Mouse (Mus musculus): ENCODE measurements around the gene Ahdc1. TPM values are rescaled to one million over a fixed set of nuclear protein-coding genes. Genes with fewer than 3 reads are reported as not detected.

The Ahdc1 gene
- total RNA-seq, 2 experiments from 2014 or later: 36.3 to 38.5 TPM

GRCm38 (mm10) chr4:133121974-133122637 is 111.0 kb downstream of the Ahdc1 start:
- peak; percentile 37 to 60 for DNase-seq

GRCm38 (mm10) chr4:133127079-133127478 is 116.0 kb downstream of the Ahdc1 start:
- DNase-seq: no peak

Other genes starting within 250 kb of the Ahdc1 start
- 10 to 100 TPM; 11.8 to 14.1 TPM for gene Rpa2, start 242.9 kb upstream of the Ahdc1 start, total RNA-seq (2021)
- gene Themis2, start 214.9 kb upstream of the Ahdc1 start, total RNA-seq (2021): 1 to 10 TPM; 1.5 to 2.1 TPM
- gene Ppp1r8, start 168.1 kb upstream of the Ahdc1 start, total RNA-seq (2021): 10 to 100 TPM; 18.8 to 20.5 TPM
- gene Stx12, start 126.8 kb upstream of the Ahdc1 start, total RNA-seq (2021): 10 to 100 TPM; 32.6 to 33.8 TPM
- 10 to 100 TPM; 29.0 to 37.7 TPM for gene Fam76a, start 88.7 kb upstream of the Ahdc1 start, total RNA-seq (2021)
- under 1 TPM; 0.57 to 0.69 TPM for gene Fgr, start 37.2 kb upstream of the Ahdc1 start, total RNA-seq (2021)
- gene Wasf2, start 119.2 kb downstream of the Ahdc1 start, total RNA-seq (2021): 10 to 100 TPM; 77.8 to 88.8 TPM
- not detected for gene Cd164l2, start 200.9 kb downstream of the Ahdc1 start, total RNA-seq (2021)
- gene Gpr3, start 201.3 kb downstream of the Ahdc1 start, total RNA-seq (2021): not detected
- 10 to 100 TPM; 22.5 to 30.1 TPM for gene Map3k6, start 229.6 kb downstream of the Ahdc1 start, total RNA-seq (2021)

Measured in heart, adult 18-20 months (tissue).